Mouse (Mus musculus) A20 (cell line): ENCODE results near the gene Irx5.

Experiments
- DNase-seq: peaks from one replicate; pipeline ENCODE4 v3.0.0-alpha.2; 2011; ENCODE audit warnings: low read depth, low spot score

Gene Irx5

DNA sequence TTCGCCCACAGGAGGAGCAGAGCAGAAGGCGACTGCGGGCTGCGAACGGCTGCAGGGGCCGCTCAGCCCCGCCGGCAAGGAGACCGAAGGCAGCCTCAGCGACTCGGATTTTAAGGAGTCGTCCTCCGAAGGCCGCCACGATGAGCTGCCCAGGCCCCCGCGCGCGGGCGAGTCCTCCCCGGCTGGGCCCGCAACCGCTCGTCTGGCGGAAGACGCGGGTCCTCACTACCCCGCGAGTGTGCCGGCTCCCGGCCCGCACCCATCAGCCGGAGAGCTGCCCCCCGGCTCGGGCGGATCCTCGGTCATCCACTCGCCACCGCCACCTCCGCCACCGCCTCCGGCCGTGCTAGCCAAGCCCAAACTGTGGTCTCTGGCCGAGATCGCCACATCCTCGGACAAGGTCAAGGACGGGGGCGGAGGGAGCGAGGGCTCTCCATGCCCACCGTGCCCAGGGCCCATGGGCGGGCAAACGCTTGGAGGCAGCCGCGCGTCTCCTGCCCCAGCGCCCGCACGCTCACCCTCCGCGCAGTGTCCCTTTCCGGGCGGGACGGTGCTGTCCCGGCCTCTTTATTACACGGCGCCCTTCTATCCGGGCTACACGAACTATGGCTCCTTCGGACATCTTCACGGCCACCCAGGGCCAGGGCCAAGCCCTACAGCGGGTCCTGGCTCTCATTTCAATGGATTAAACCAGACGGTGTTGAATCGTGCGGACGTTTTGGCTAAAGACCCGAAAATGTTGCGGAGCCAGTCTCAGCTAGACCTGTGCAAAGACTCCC, 2.8 kb downstream of the Irx5 start:
- DNase-seq: no peak

DNA sequence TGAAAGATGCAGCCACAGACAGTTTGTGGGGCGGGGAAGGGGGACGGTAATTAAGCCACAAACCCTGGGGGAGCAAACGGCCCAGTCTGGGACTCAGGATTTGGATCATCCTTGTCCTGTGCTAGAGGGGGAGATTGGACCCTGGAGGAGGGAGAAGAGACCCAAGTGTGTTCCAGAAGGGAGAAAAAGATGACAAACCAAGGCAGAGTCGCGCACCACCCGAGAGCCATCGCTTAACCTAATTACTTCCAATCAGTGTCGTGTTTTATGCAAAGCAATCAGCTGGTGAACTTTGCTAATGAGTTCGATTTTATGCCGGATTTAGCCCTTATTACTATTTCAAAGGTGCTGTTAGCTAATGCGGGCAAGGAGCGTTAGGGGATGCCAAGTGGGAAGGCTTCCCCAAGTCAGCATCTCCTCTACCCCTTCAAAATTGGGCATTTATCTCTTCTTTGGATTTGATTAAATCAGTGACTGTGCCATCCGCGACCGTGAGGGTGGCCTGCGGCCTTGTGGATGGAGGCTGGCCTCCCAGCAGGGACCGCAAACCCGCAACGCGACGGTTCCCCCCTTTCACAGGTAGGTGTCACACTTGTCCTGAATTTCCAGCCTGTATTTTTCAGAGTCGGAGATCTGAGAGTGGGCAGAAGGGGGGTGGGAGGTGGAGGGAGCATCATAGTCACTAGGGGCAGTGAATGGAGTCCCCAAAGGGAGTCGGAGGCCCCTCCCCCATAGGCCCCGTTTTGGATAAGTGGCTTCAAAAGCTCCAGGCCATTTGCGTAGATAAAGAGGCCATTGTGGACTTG, 4.3 kb downstream of the Irx5 start:
- no peak for DNase-seq

GRCm38 (mm10) chr8:92362396-92363115, 5.1 kb downstream of the Irx5 start:
- DNase-seq: no peak

- no peak for DNase-seq
Measured at GRCm38 (mm10) chr8:92363217-92364147, 6.1 kb downstream of the Irx5 start.

GRCm38 (mm10) chr8:92364148-92364775, 6.8 kb downstream of the Irx5 start:
- DNase-seq: no peak

DNA sequence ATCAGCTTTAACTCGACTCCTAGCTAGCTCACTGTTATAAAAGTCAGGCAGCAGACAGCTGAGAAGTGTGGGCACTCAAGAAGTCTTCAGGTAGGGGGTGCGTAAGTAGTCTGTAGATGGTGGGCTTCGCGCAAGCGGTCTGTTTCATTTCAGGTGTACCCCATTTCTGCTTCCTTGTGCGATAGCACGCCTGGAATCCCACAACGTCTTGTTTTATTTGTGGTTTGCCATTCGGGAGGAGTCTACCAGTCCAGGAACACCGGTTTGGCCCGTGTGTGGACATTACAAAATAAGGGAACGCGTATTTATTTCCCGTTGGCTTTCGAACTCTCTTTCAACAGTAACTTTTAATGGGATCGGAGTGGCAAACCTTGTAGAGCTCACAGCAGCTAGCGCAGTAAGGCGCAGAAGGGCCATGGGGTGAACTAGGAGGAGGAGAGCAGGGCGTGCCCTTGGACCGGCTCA, 7.4 kb downstream of the Irx5 start:
- no peak for DNase-seq

- DNase-seq: no peak
Measured at GRCm38 (mm10) chr8:92365241-92365943, 8.0 kb downstream of the Irx5 start.

- no peak for DNase-seq
Measured at GRCm38 (mm10) chr8:92365944-92366735, 8.7 kb downstream of the Irx5 start.

DNA sequence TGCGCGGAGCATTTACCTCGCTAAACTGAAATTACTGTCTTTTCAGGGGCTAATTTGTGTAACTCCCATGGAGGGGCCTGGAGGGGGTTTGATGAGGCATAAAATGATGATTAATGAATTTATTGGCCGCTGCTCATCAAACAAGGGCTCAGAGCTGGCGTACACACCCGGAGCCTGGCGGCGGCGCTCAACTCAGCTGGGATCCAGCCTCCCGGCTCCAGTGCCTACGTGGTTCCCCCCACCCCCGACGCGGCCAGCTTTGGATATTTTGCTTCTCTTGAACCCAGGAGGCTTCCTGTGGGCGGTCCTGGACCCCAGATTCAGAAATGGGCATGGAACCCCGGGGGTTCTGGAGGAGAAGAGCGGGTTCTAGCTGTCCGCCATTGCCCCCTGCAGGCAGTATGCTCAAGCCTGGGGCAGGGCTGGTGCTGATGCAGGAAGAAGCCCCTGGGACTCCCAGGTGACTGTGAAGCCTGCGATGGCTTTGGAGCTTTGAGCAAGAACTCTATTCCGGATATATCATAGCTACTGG, 9.4 kb downstream of the Irx5 start:
- DNase-seq: no peak

DNA sequence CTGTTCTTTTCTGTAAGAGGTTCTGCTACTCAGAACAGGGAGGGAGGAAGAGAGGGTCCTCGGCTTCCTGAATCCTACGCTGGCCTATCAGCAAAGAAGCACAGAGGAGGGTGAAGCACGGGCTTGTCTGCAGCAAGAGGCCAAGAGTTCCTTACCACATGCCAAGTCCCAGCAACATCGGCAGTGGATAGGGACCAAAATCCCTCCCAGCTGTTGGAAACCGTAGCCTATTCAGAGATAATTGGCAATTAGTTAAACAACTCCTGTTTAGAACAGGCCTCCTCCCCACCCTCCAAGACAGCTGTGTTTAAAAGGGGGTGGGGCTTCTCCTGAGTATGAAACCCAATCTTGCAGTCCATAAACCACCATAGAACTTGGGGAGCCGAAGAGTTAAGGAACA, 22.1 kb downstream of the Irx5 start:
- no peak for DNase-seq

DNA sequence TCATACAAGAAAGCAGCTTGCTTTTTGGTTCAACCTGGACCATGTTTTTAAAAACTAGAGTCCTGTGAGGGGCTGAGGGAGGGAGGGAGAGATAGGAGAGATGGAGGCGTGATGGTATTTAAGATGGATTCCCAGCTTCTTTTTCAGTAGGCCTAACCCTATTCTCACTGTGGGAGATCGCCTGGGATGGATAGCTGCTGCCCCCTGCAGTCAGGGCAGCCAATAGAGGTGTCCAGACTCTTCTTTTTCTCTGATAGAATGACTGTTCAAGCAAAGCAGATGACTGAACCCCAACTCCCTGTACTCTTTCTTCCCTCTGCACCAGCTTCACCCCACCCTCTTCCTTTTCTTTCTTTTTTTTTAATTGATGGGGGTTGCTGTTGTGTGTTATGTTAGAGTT, 23.1 kb downstream of the Irx5 start:
- no peak for DNase-seq

GRCm38 (mm10) chr8:92387893-92388292, 30.5 kb downstream of the Irx5 start:
- no peak for DNase-seq

- DNase-seq: no peak
Measured at GRCm38 (mm10) chr8:92404218-92404617, 46.8 kb downstream of the Irx5 start.

DNA sequence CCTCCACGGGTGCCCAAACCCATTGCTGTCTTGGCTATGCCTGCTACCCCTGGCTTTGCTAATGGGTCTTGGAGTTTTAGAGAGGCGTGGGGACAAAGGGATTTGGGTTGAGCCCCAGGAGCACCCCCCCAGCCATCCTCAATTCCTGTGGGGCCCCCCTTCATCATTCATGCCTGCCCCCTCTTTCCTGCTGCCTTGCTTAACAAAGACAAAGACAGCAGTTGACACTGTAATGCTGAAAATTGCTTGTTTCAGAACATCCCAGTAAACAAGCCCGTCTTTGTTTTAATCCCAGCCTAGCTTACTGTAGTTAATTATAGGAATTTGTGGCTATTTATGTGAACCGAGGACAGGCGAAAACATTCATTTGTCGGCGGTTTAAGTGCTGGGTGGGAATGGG, 50.7 kb downstream of the Irx5 start:
- DNase-seq: no peak

DNA sequence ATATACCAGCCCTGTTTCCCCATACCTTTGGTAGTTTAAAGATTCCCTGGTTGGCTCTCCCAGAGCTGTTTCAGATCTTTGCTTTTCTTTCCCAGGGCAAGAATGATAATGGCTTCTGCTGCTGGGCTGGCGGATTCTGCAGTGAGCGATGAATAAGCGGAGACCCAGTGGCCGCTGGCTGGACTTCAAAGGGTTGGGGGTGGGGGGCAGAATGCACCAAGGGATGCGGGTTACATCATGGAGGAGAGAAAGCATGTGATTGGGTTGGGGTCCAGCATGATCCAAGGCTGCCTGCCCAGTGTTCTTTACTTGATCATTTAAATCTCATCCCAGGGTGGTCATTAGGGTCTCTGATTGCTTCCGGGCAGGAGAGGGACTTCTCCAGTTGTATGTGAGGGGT, 56.2 kb downstream of the Irx5 start:
- DNase-seq: no peak

DNA sequence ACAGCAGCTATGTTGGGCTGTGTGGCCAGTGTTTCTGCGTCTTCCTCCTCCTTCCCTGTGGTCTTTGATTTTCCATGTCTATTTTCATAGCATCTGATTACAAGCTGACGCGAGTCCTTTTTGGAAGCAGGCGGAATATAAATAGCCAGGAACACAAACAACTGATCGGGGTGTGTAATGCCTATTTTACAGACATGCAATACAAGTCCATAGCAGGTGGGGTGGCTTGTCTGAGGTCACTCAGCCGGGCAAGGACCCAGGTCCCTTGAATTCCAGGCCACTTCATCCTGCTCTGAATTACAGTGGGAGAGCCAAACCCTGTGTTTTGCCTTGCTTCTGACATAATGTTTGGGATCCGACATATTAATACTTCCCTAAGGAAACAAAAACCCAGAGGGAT, 63.2 kb downstream of the Irx5 start:
- DNase-seq: no peak
